Mouse (Mus musculus) small intestine, adult 2 months (tissue): ENCODE data around the gene Zmiz1. TPM values are rescaled to one million over a fixed set of nuclear protein-coding genes. Genes with fewer than 3 reads are reported as not detected.

Experiments
- H3K27ac ChIP-seq: fragments of 200-500 bp; 2 replicates; pipeline ENCODE4 v1.5.1; 2012; ENCODE audit warnings: low read depth, low read length, control low read depth, inconsistent platforms; ENCODE audit not compliant: insufficient read depth
- H3K27me3 ChIP-seq: fragments of 200-500 bp; 2 replicates; pipeline ENCODE4 v1.6.1; 2012; ENCODE audit warnings: mild to moderate bottlenecking, moderate library complexity, low read length, inconsistent platforms; ENCODE audit not compliant: control insufficient read depth, insufficient read depth
- H3K36me3 ChIP-seq: fragments of 200-500 bp; 2 replicates; pipeline ENCODE4 v1.6.1; 2012; ENCODE audit warnings: mild to moderate bottlenecking, low read length, control low read depth, inconsistent platforms; ENCODE audit not compliant: control insufficient read depth, insufficient read depth
- H3K4me1 ChIP-seq: fragments of 200-500 bp; 2 replicates; pipeline ENCODE4 v1.6.1; 2012; ENCODE audit warnings: low read length, inconsistent platforms, mixed read lengths; ENCODE audit not compliant: control insufficient read depth, insufficient read depth, insufficient read length
- H3K4me3 ChIP-seq: fragments of 200-500 bp; 2 replicates; pipeline ENCODE4 v1.5.1; 2012; ENCODE audit warnings: low read depth, mild to moderate bottlenecking, control low read depth, inconsistent platforms, low read length, moderate library complexity
- CTCF ChIP-seq: fragments of 200-500 bp; IDR thresholded peaks from 2 replicates; pipeline ENCODE4 v1.5.1; 2012; ENCODE audit warnings: low read depth, mild to moderate bottlenecking, control low read depth, inconsistent platforms, low read length, moderate library complexity, mixed read lengths; ENCODE audit not compliant: insufficient replicate concordance, insufficient read length; ENCODE audit errors: extremely low read depth
- POLR2A ChIP-seq: fragments of 200-500 bp; IDR thresholded peaks from 2 replicates; pipeline ENCODE4 v1.6.1; 2012; ENCODE audit warnings: low read depth, mild to moderate bottlenecking, control low read depth, inconsistent platforms, low read length, moderate library complexity
- WGBS: fragments of 180-500 bp; shearing (Covaris S2); methylation state at CpG from one replicate; pipeline ENCODE4 v1.1.7; 2018; 5-methylcytosine and 5-hydroxymethylcytosine counted together
- polyA plus RNA-seq: library from polyadenylated mRNA; depleted of rRNA; stranded (reverse); fragments of >200 nt; gene quantifications from 2 replicates; pipeline ENCODE4 v1.2.3, GENCODE M21; 2012

The Zmiz1 gene
- polyA plus RNA-seq, 1 experiment: 91.5 TPM

- Histone ChIP-seq H3K36me3 (peaks cover 19% of the 10 kb centered on the region), H3K27me3 (no peaks in the 10 kb centered on the region), H3K27ac (peak overlapping the region; percentile 60), H3K4me1 (peaks cover 44% of the 10 kb centered on the region), H3K4me3 (no peak overlapping the region)
- 23% methylated on average over 5 of the region's 5 CpGs for WGBS
- TF ChIP-seq CTCF (no peak), POLR2A (no peak)
Observed at GRCm38 (mm10) chr14:25508757-25509139, 49.8 kb downstream of the Zmiz1 start.

DNA sequence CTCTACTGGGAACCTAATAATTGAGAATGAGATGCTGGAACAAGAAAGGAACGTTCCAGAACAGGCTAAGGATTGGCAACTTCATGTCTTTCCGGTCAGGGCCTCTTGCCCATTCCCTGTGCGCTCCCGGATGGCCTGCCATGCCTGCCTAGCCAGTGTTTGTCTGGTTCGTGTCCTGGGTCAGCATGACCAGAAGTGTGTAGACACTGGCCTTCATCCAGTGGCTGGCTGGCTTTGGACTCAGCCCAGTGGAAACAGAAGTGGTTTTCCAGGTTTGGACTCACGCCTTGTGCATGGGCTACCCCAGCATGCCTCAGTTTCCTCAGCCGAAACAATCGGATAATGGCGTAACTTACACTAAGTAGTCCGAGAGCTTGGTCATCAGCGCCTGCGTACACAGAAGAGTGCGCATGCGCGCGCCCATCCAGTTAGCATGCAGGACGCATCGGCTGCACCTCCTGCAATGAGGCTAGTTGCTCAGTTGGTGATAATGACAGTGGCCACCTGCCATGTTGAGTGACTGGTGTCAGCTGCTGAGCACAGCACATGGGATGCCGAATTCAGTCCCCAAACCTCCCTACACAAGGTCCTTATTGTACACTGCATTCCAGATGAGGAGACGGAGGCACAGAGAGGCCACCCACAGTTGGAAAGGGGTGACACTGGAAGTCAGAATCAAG is 50.6 kb downstream of the Zmiz1 start:
- WGBS: 88% methylated on average over 20 of the region's 20 CpGs
- Histone ChIP-seq H3K4me3 (no peak overlapping the region), H3K36me3 (peaks cover 16% of the 10 kb centered on the region), H3K27ac (no peak overlapping the region), H3K27me3 (no peaks in the 10 kb centered on the region), H3K4me1 (peaks cover 44% of the 10 kb centered on the region)
- TF ChIP-seq POLR2A: no peak
- TF ChIP-seq CTCF: no peak

DNA sequence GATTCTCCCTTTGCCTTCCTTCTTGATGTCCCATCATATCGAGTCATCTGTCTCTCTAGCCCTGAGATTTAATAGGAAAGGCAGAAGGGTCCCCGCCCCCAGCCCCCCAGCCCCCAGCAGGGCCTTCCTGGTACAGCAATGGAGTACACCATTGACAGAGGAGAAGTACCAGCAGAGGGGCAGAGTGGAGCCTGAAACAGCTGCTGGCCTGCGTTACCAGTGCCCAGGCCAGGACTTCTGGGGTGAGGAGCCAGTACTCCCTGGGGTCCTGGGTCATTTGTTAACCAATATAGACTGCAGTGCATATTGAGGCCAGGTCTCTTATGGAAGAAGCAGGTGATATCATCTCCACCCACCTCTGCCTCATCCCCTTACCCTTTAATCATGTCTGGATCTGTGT is 51.4 kb downstream of the Zmiz1 start:
- H3K27me3 ChIP-seq: no peaks in the 10 kb centered on the region
- no peak overlapping the region for H3K27ac ChIP-seq
- peaks cover 41% of the 10 kb centered on the region for H3K4me1 ChIP-seq
- TF ChIP-seq POLR2A (no peak), CTCF (no peak)
- H3K4me3 ChIP-seq: no peak overlapping the region
- whole genome bisulfite sequencing: 88% methylated on average over 3 of the region's 3 CpGs
- H3K36me3 ChIP-seq: peaks cover 12% of the 10 kb centered on the region

DNA sequence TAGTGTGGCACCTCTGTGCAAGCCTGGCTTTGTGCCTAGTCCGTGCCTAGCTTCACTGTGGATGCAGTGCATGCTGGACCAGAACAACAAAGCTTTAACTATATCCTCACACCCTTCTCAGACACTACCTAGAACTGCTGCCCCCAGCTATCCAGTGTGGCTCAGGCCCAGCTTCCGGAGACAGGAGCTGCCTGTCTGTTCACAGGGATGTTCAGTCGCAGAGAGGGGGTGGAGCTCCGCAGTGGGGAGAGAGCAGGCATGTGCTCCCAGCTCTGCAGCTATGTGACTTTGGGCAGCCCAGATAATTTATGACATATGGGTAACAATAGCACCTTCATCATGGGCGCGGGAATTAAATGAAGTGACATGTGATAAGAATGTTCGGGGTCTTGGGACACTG is 52.0 kb downstream of the Zmiz1 start:
- H3K36me3 ChIP-seq: peaks cover 8% of the 10 kb centered on the region; the same call in 1 of the 2 replicates
- TF ChIP-seq CTCF: no peak
- H3K4me1 ChIP-seq: peaks cover 45% of the 10 kb centered on the region
- 75% methylated on average over 7 of the region's 7 CpGs for WGBS
- no peaks in the 10 kb centered on the region for H3K27me3 ChIP-seq
- no peak overlapping the region for H3K4me3 ChIP-seq
- H3K27ac ChIP-seq: no peak overlapping the region

- H3K4me1 ChIP-seq: peaks cover 48% of the 10 kb centered on the region
- 46% methylated on average over 3 of the region's 3 CpGs for WGBS
- TF ChIP-seq CTCF: no peak
- TF ChIP-seq POLR2A: no peak
- H3K27me3 ChIP-seq: no peaks in the 10 kb centered on the region
- no peak overlapping the region for H3K27ac ChIP-seq
- no peak overlapping the region for H3K4me3 ChIP-seq
- H3K36me3 ChIP-seq: peaks cover 8% of the 10 kb centered on the region; the same call in 1 of the 2 replicates
Observed at GRCm38 (mm10) chr14:25511564-25511963, 52.6 kb downstream of the Zmiz1 start.

- TF ChIP-seq POLR2A (no peak), CTCF (no peak)
- H3K4me1 ChIP-seq: peaks cover 51% of the 10 kb centered on the region
- no peak overlapping the region for H3K27ac ChIP-seq
- H3K27me3 ChIP-seq: no peaks in the 10 kb centered on the region
- peaks cover 8% of the 10 kb centered on the region; the same call in 1 of the 2 replicates for H3K36me3 ChIP-seq
- H3K4me3 ChIP-seq: no peak overlapping the region
- WGBS: 59% methylated on average over 5 of the region's 5 CpGs
Observed at GRCm38 (mm10) chr14:25511967-25512366, 53.0 kb downstream of the Zmiz1 start.

- no peak for TF ChIP-seq POLR2A
- TF ChIP-seq CTCF: no peak
- Histone ChIP-seq H3K4me3 (no peak overlapping the region), H3K36me3 (peaks cover 8% of the 10 kb centered on the region; the same call in 1 of the 2 replicates), H3K4me1 (peaks cover 52% of the 10 kb centered on the region), H3K27ac (no peak overlapping the region), H3K27me3 (no peaks in the 10 kb centered on the region)
- WGBS: 85% methylated on average over 6 of the region's 6 CpGs
Observed at GRCm38 (mm10) chr14:25512803-25513202, 53.8 kb downstream of the Zmiz1 start.
